Mouse (Mus musculus) gastrocnemius, postnatal 10 days (tissue): ENCODE measurements around the gene Gm3776. TPM values are rescaled to one million over a fixed set of nuclear protein-coding genes. Genes with fewer than 3 reads are reported as not detected.
"Not testable (repeated sequence)": the region's sequence is repeated elsewhere in the genome, so short reads cannot be mapped to it uniquely, and the experiment has no call there.

ENCODE experiments used
- DNase-seq: peaks from one replicate; pipeline ENCODE4 v3.0.0; 2021; ENCODE audit warnings: mixed read lengths
- total RNA-seq, 2 experiments: library from RNA; stranded (reverse); gene quantifications; 2 replicates each; pipeline ENCODE4 v1.2.3; 2021

Gm3776 gene
- total RNA-seq, 2 experiments from 2014 or later: not detected

- not testable (repeated sequence) for DNase-seq
Measured at GRCm38 (mm10) chr9:78293683-78294082, 36.8 kb downstream of the Gm3776 start.

- DNase-seq: not testable (repeated sequence)
Measured at GRCm38 (mm10) chr9:78294781-78295180, 37.9 kb downstream of the Gm3776 start.

GRCm38 (mm10) chr9:78296089-78296488 is 39.2 kb downstream of the Gm3776 start:
- peak; percentile 27 for DNase-seq

- no peak for DNase-seq
Measured at GRCm38 (mm10) chr9:78298232-78298631, 41.3 kb downstream of the Gm3776 start.

GRCm38 (mm10) chr9:78299143-78299542 is 42.2 kb downstream of the Gm3776 start:
- not testable (repeated sequence) for DNase-seq

- DNase-seq: not testable (repeated sequence)
Measured at GRCm38 (mm10) chr9:78308122-78308521, 51.2 kb downstream of the Gm3776 start.

- DNase-seq: no peak
Measured at GRCm38 (mm10) chr9:78314696-78315095, 57.8 kb downstream of the Gm3776 start, which contains the start of gene Omt2a. Gene Omt2a (minus strand): TSS chr9:78314796.

Other genes starting within 250 kb of the Gm3776 start
- gene Gcm1, start 205.2 kb upstream of the Gm3776 start, total RNA-seq: not detected
- 10 to 100 TPM; 54.2 to 55.2 TPM for gene Fbxo9, start 148.1 kb upstream of the Gm3776 start, total RNA-seq
- 10 to 100 TPM; 15.5 to 20.6 TPM for gene Ick, start 147.9 kb upstream of the Gm3776 start, total RNA-seq
- gene Gsta4, start 74.4 kb upstream of the Gm3776 start, total RNA-seq: 10 to 100 TPM in 1 of 2 experiments, 1 to 10 TPM in 1; 9.9 to 10.6 TPM
- gene Gsta1, start 26.5 kb upstream of the Gm3776 start, total RNA-seq: not detected
- gene Gm10639, start 32.8 kb downstream of the Gm3776 start, total RNA-seq: not detected
- gene Omt2a, start 57.7 kb downstream of the Gm3776 start, total RNA-seq: not detected
- not detected for gene Omt2b, start 70.5 kb downstream of the Gm3776 start, total RNA-seq
- not detected for gene Gsta2, start 98.7 kb downstream of the Gm3776 start, total RNA-seq
- gene Dppa5a, start 111.0 kb downstream of the Gm3776 start, total RNA-seq: not detected
- gene Ooep, start 121.6 kb downstream of the Gm3776 start, total RNA-seq: under 1 TPM in 1 of 2 experiments, not detected in 1; 0.12 TPM
- not detected for gene Ddx43, start 138.6 kb downstream of the Gm3776 start, total RNA-seq
- gene Cgas, start 186.1 kb downstream of the Gm3776 start, total RNA-seq: 1 to 10 TPM in 1 of 2 experiments, under 1 TPM in 1; 0.96 to 1.2 TPM
- 10 to 100 TPM; 15.3 to 16.4 TPM for gene Mto1, start 191.1 kb downstream of the Gm3776 start, total RNA-seq
- gene Gm17324, start 191.7 kb downstream of the Gm3776 start, total RNA-seq: not detected
- 1,000 to 10,000 TPM; 2,370 to 3,141 TPM for gene Eef1a1, start 232.0 kb downstream of the Gm3776 start, total RNA-seq